Mouse (Mus musculus): ENCODE measurements around the gene Rfxap.

GRCm38 (mm10) chr3:54811616-54812015 lies 4.0 kb upstream of the Rfxap start:
- TF ChIP-seq CTCF (IDR thresholded peaks at IDR 0.05; ENCODE audit: borderline replicate concordance, insufficient read depth, low read length) (no peak), POLR2A (IDR thresholded peaks at IDR 0.05; ENCODE audit: low read depth, low read length) (no peak)
